Mouse (Mus musculus): ENCODE measurements around the gene Ica1. TPM values are rescaled to one million over a fixed set of nuclear protein-coding genes. Genes with fewer than 3 reads are reported as not detected.

Gene Ica1
- total and polyA plus RNA-seq, 3 experiments: 0.36 TPM; not detected in 2

- Histone ChIP-seq H3K9ac (ENCODE audit: control insufficient read depth, low read depth, low read length, poor library complexity, severe bottlenecking) (no peak overlapping the region), H3K27me3 (ENCODE audit: control insufficient read depth in 1 of 2, insufficient read depth in 2 of 2, low read length in 2 of 2) (no peaks in the 10 kb centered on the region; a peak in 1 of 4 replicates), H3K4me1 (ENCODE audit: control insufficient read depth in 1 of 2, insufficient read depth in 2 of 2, low read length in 2 of 2) (no peaks in the 10 kb centered on the region), H3K9me3 (replicated peaks; ENCODE audit: insufficient read depth, low read length) (no peaks in the 10 kb centered on the region), H3K79me2 (ENCODE audit: control insufficient read depth, insufficient read depth, low read length, poor library complexity) (no peaks in the 10 kb centered on the region), H3K4me3 (ENCODE audit: control insufficient read depth in 1 of 2, insufficient read depth in 1 of 2, low read depth in 2 of 2, low read length in 2 of 2) (no peak overlapping the region), H3K36me3 (ENCODE audit: control insufficient read depth in 1 of 2, insufficient read depth in 2 of 2, low read length in 2 of 2) (no peaks in the 10 kb centered on the region), H3K27ac (ENCODE audit: control insufficient read depth, low read depth, low read length) (no peak overlapping the region)
- TF ChIP-seq MEF2A (IDR thresholded peaks at IDR 0.05; ENCODE audit: extremely low read depth, insufficient replicate concordance, low read depth, low read length, poor library complexity, severe bottlenecking): no peak
- TF ChIP-seq GATA1 (IDR thresholded peaks at IDR 0.05; ENCODE audit: low read depth, low read length): no peak
- TF ChIP-seq ZNF384 (IDR thresholded peaks at IDR 0.05; ENCODE audit: low read depth, low read length): no peak
- TF ChIP-seq ZC3H11A (IDR thresholded peaks at IDR 0.05; ENCODE audit: low read depth, low read length): no peak
- TF ChIP-seq RAD21 (IDR thresholded peaks at IDR 0.05; ENCODE audit: low read depth, low read length): no peak
- TF ChIP-seq POLR2AphosphoS5 (IDR thresholded peaks at IDR 0.05; ENCODE audit: borderline replicate concordance, low read depth, low read length): no peak
- no peak for TF ChIP-seq CHD2 (IDR thresholded peaks at IDR 0.05; ENCODE audit: low read length)
- TF ChIP-seq ELF1 (IDR thresholded peaks at IDR 0.05; ENCODE audit: low read depth, low read length): no peak
- DNase-seq (ENCODE audit: low read depth, low spot score): no peak
Measured at GRCm38 (mm10) chr6:8742449-8742848, 35.8 kb downstream of the Ica1 start.

DNA sequence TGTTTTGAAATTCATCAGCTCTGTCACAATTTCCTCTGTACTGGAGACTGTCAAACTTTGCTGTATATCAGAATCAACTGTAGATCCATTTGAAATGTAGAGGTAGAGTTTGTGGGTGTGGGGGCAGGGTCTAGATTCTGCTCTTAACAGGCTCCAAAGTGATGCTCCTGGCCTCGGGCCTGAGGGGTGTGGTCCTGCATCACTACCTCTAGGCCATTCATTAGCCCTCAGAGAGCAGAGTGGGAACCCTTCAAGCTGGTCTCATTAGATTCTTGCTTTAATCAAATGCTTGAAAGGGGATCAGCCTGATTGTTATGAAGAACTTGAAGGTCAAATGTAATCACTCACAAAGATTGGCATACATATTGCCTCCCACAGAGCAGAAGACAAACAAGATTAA lies 36.6 kb downstream of the Ica1 start:
- TF ChIP-seq ETS1 (IDR thresholded peaks at IDR 0.05; ENCODE audit: low read depth, low read length): no peak
- TF ChIP-seq EP300 (IDR thresholded peaks at IDR 0.05; ENCODE audit: low read depth in 1 of 2, low read length in 2 of 2): no peak

DNA sequence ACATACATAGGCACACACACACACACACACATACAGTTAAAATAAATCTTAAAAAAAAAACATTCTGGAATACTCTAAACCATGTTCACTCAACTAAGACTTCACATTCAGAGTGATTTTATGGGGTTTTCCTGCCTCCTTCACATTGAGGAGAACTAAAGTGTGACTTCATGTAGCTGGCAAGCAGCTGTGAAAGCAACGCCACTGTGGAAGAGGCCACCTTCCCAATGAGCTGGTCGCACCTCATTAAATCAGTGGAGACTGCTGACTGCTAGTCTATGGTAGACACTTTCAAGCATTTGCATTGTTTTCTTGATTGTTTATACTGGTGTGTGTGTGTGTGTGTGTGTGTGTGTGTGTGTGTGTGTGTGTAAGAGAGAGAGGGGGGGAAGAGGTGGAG lies 38.2 kb downstream of the Ica1 start:
- Histone ChIP-seq H3K4me1 (ENCODE audit: control insufficient read depth in 1 of 2, insufficient read depth in 2 of 2, low read length in 2 of 2) (no peaks in the 10 kb centered on the region), H3K36me3 (ENCODE audit: control insufficient read depth in 1 of 2, insufficient read depth in 2 of 2, low read length in 2 of 2) (no peaks in the 10 kb centered on the region), H3K79me2 (ENCODE audit: control insufficient read depth, insufficient read depth, low read length, poor library complexity) (no peaks in the 10 kb centered on the region), H3K4me3 (ENCODE audit: control insufficient read depth in 1 of 2, insufficient read depth in 1 of 2, low read depth in 2 of 2, low read length in 2 of 2) (no peak overlapping the region), H3K27me3 (ENCODE audit: control insufficient read depth in 1 of 2, insufficient read depth in 2 of 2, low read length in 2 of 2) (no peaks in the 10 kb centered on the region; a peak in 1 of 4 replicates), H3K9me3 (replicated peaks; ENCODE audit: insufficient read depth, low read length) (no peaks in the 10 kb centered on the region), H3K27ac (ENCODE audit: control insufficient read depth, low read depth, low read length) (no peak overlapping the region), H3K9ac (ENCODE audit: control insufficient read depth, low read depth, low read length, poor library complexity, severe bottlenecking) (no peak overlapping the region)
- TF ChIP-seq RAD21 (IDR thresholded peaks at IDR 0.05; ENCODE audit: low read depth, low read length) (no peak), ZMIZ1 (IDR thresholded peaks at IDR 0.05; ENCODE audit: low read depth, low read length) (no peak), EP300 (IDR thresholded peaks at IDR 0.05; ENCODE audit: low read depth in 1 of 2, low read length in 2 of 2) (no peak), HCFC1 (IDR thresholded peaks at IDR 0.05; ENCODE audit: low read depth, low read length) (no peak), UBTF (IDR thresholded peaks at IDR 0.05; ENCODE audit: borderline replicate concordance, insufficient read depth, low read depth, low read length) (no peak), USF1 (IDR thresholded peaks at IDR 0.05; ENCODE audit: low read depth, low read length) (no peak), USF2 (IDR thresholded peaks at IDR 0.05; ENCODE audit: borderline replicate concordance in 1 of 2, insufficient read depth in 1 of 2, low read depth in 1 of 2, low read length in 2 of 2) (no peak), ZNF384 (IDR thresholded peaks at IDR 0.05; ENCODE audit: low read depth, low read length) (no peak), ELF1 (IDR thresholded peaks at IDR 0.05; ENCODE audit: low read depth, low read length) (no peak), MAZ (IDR thresholded peaks at IDR 0.05; ENCODE audit: low read depth, low read length) (no peak), MYB (IDR thresholded peaks at IDR 0.05; ENCODE audit: low read depth, low read length) (no peak), MYC (IDR thresholded peaks at IDR 0.05; ENCODE audit: low read depth, low read length) (no peak), KAT2A (conservative IDR thresholded peaks at IDR 0.05; ENCODE audit: low read depth, low read length) (no peak)
- no peak for DNase-seq (ENCODE audit: low read depth, low spot score)

More for the DNA sequence above, 36.6 kb downstream of the Ica1 start:
- no peaks in the 10 kb centered on the region for H3K79me2 ChIP-seq (ENCODE audit: control insufficient read depth, insufficient read depth, low read length, poor library complexity)
- no peak for DNase-seq (ENCODE audit: low read depth, low spot score)
- no peak overlapping the region for H3K9ac ChIP-seq (ENCODE audit: control insufficient read depth, low read depth, low read length, poor library complexity, severe bottlenecking)
- H3K4me3 ChIP-seq (ENCODE audit: control insufficient read depth in 1 of 2, insufficient read depth in 1 of 2, low read depth in 2 of 2, low read length in 2 of 2): no peak overlapping the region
- H3K27me3 ChIP-seq (ENCODE audit: control insufficient read depth in 1 of 2, insufficient read depth in 2 of 2, low read length in 2 of 2): no peaks in the 10 kb centered on the region; a peak in 1 of 4 replicates
- H3K27ac ChIP-seq (ENCODE audit: control insufficient read depth, low read depth, low read length): no peak overlapping the region
- H3K4me1 ChIP-seq (ENCODE audit: control insufficient read depth in 1 of 2, insufficient read depth in 2 of 2, low read length in 2 of 2): no peaks in the 10 kb centered on the region
- H3K9me3 ChIP-seq (replicated peaks; ENCODE audit: insufficient read depth, low read length): no peaks in the 10 kb centered on the region
- H3K36me3 ChIP-seq (ENCODE audit: control insufficient read depth in 1 of 2, insufficient read depth in 2 of 2, low read length in 2 of 2): no peaks in the 10 kb centered on the region
